In the genomic region with DNA sequence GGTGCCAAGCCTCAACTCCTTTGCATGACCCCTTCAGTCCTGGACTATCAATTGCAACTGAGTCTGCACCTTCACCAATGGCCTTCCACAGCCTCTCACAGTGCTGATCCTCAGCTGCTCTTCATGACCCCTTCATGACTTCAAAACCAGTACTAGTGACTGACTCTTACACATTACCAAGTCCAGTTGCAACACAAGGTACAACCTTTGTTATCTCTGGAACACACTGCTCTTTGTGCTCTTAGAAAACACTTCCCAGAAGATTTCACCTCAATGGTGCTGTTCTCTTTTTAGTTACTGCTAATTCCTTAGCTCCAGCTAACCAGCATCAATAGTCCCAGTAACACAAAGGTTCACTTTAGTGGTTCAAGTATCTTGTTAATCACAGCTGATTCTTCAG, we compare ENCODE assay signal across 22 mouse cellular contexts. TPM values are rescaled to one million over a fixed set of nuclear protein-coding genes. Genes with fewer than 3 reads are reported as not detected.
A peak's percentile ranks its signal among the peaks of the same experiment; 100 is the strongest.
DNase-seq lines count a peak whose midpoint lies in the region; ATAC-seq and TF ChIP-seq lines count a peak whose summit lies in the region.
"Had no signal": no experiment of that assay in that cellular context is flagged by ENCODE, and none has a peak within 500 bp of the region (broad histone marks: within the 10 kb centered on the region; RNA-seq: fewer than 3 reads in every experiment).

No protein-coding gene starts in this region.

- no peak overlapping the region for H3K4me3 ChIP-seq in liver, adult 2 months (ENCODE audit: insufficient read depth, low read depth, low read length)
- H3K4me3 ChIP-seq in liver, postnatal 0 days (ENCODE audit: low read depth, low read length) = no peak overlapping the region
- no peak overlapping the region for H3K4me3 ChIP-seq in liver, embryonic 12.5 days
- H3K4me3 ChIP-seq in midbrain, embryonic 11.5 days (ENCODE audit: low read depth, low read length) = no peak overlapping the region
- no peak overlapping the region for H3K4me3 ChIP-seq in midbrain, embryonic 14.5 days (replicated peaks; ENCODE audit: low read depth, low read length)

- DNase-seq in liver, adult 2 months (ENCODE audit: extremely low read depth, low read depth, low spot score) = peak; percentile 91
- no peak for DNase-seq in liver
- DNase-seq in liver, postnatal 0 days = no peak
- peak; percentile 35 for DNase-seq in midbrain, embryonic 11.5 days (ENCODE audit: low spot score, missing footprints)
- DNase-seq in midbrain, embryonic 14.5 days = no peak
- DNase-seq: adrenal gland, adult 2 months; adrenal gland, adult 8-10 months; adrenal gland, postnatal 10 days; adrenal gland, postnatal 14 days; adrenal gland, postnatal 25 days; adrenal gland, postnatal 36 days; B cell, adult 2 months; cerebellum, adult 11 months; cerebellum, adult 11-12 months; cerebellum, adult 18-20 months had no signal

- no peak for TF ChIP-seq POLR2A in liver, adult 2 months (IDR thresholded peaks at IDR 0.05; ENCODE audit: extremely low read depth, insufficient read depth, low read length)

- H3K36me3 ChIP-seq in liver, adult 2 months (ENCODE audit: control insufficient read depth, insufficient read depth, low read length) = peaks cover 4% of the 10 kb centered on the region
- H3K36me3 ChIP-seq in liver, postnatal 0 days (replicated peaks; ENCODE audit: insufficient read depth, low read length) = no peaks in the 10 kb centered on the region
- H3K36me3 ChIP-seq in liver, embryonic 12.5 days = peaks cover 29% of the 10 kb centered on the region
- H3K36me3 ChIP-seq in midbrain, embryonic 11.5 days (ENCODE audit: control insufficient read depth, insufficient read depth, low read length) = peaks cover 4% of the 10 kb centered on the region; the same call in 1 of the 2 replicates
- H3K36me3 ChIP-seq in midbrain, embryonic 14.5 days (ENCODE audit: control insufficient read depth, insufficient read depth, low read length) = peaks cover 22% of the 10 kb centered on the region

- TF ChIP-seq CTCF in liver, adult 2 months (IDR thresholded peaks at IDR 0.05; ENCODE audit: low read depth, low read length) = no peak
- no peak for TF ChIP-seq CTCF in liver, postnatal 0 days (IDR thresholded peaks at IDR 0.05; ENCODE audit: low read depth)

- ATAC-seq in liver, postnatal 0 days = peak; percentile 57
- ATAC-seq in liver, embryonic 12.5 days = no peak
- no peak for ATAC-seq in midbrain, embryonic 11.5 days (ENCODE audit: low FRiP score)
- no peak for ATAC-seq in midbrain, embryonic 14.5 days (ENCODE audit: low FRiP score, low TSS enrichment)
- ATAC-seq: activated CD4-positive, CD25-positive, alpha-beta regulatory T cell, adult 4 months; CD4-positive, CD25-positive, alpha-beta regulatory T cell, adult 4 months; Patski had no signal

- TF ChIP-seq EP300 in liver, postnatal 0 days (IDR thresholded peaks at IDR 0.05; ENCODE audit: low read depth) = no peak

- H3K4me2 ChIP-seq in liver, postnatal 0 days (ENCODE audit: low read depth, low read length) = no peak overlapping the region
- no peak overlapping the region for H3K4me2 ChIP-seq in liver, embryonic 12.5 days
- H3K4me2 ChIP-seq in midbrain, embryonic 11.5 days = no peak overlapping the region
- no peak overlapping the region for H3K4me2 ChIP-seq in midbrain, embryonic 14.5 days (ENCODE audit: low read length)

- H3K79me2 ChIP-seq in liver, adult 2 months (ENCODE audit: control insufficient read depth, insufficient read depth, low read length) = no peaks in the 10 kb centered on the region; the same call in 1 of the 2 replicates

- peak overlapping the region; percentile 61; the same call in 1 of the 2 replicates for H3K27ac ChIP-seq in liver, adult 2 months (replicated peaks; ENCODE audit: insufficient read depth, low read depth, low read length)
- H3K27ac ChIP-seq in liver, postnatal 0 days (ENCODE audit: low read depth) = no peak overlapping the region
- no peak overlapping the region for H3K27ac ChIP-seq in liver, embryonic 12.5 days
- no peak overlapping the region for H3K27ac ChIP-seq in midbrain, embryonic 11.5 days (ENCODE audit: low read depth, low read length)
- H3K27ac ChIP-seq in midbrain, embryonic 14.5 days (replicated peaks; ENCODE audit: low read depth, low read length) = no peak overlapping the region

- H3K27me3 ChIP-seq in liver, adult 2 months (ENCODE audit: control insufficient read depth, insufficient read depth, low read length) = no peaks in the 10 kb centered on the region
- H3K27me3 ChIP-seq in liver, postnatal 0 days (ENCODE audit: insufficient read depth, low read length) = no peaks in the 10 kb centered on the region
- no peaks in the 10 kb centered on the region for H3K27me3 ChIP-seq in liver, embryonic 12.5 days (replicated peaks)
- no peaks in the 10 kb centered on the region for H3K27me3 ChIP-seq in midbrain, embryonic 11.5 days (ENCODE audit: control insufficient read depth, insufficient read depth, low read length)
- no peaks in the 10 kb centered on the region for H3K27me3 ChIP-seq in midbrain, embryonic 14.5 days (ENCODE audit: control insufficient read depth, insufficient read depth, low read length)
- H3K27me3 ChIP-seq: CH12.LX, Patski had no signal

- no peak overlapping the region for H3K9ac ChIP-seq in liver, adult 2 months (ENCODE audit: low read depth, low read length)
- H3K9ac ChIP-seq in liver, postnatal 0 days (replicated peaks) = no peak overlapping the region
- no peak overlapping the region for H3K9ac ChIP-seq in liver, embryonic 12.5 days
- no peak overlapping the region for H3K9ac ChIP-seq in midbrain, embryonic 11.5 days (ENCODE audit: low read length)
- no peak overlapping the region for H3K9ac ChIP-seq in midbrain, embryonic 14.5 days (replicated peaks; ENCODE audit: low read length)

- H3K4me1 ChIP-seq in liver, adult 2 months (ENCODE audit: control insufficient read depth, insufficient read depth, low read length) = peaks cover 4% of the 10 kb centered on the region
- no peaks in the 10 kb centered on the region for H3K4me1 ChIP-seq in liver, postnatal 0 days (ENCODE audit: insufficient read depth)
- H3K4me1 ChIP-seq in liver, embryonic 12.5 days = no peaks in the 10 kb centered on the region
- H3K4me1 ChIP-seq in midbrain, embryonic 11.5 days (ENCODE audit: control insufficient read depth, insufficient read depth, low read length) = no peaks in the 10 kb centered on the region
- H3K4me1 ChIP-seq in midbrain, embryonic 14.5 days (ENCODE audit: control insufficient read depth, insufficient read depth, low read length) = no peaks in the 10 kb centered on the region

- no peaks in the 10 kb centered on the region for H3K9me3 ChIP-seq in liver, postnatal 0 days (ENCODE audit: low read length)
- H3K9me3 ChIP-seq in liver, embryonic 12.5 days (replicated peaks) = peaks cover 7% of the 10 kb centered on the region; the same call in 1 of the 2 replicates
- H3K9me3 ChIP-seq in midbrain, embryonic 11.5 days (ENCODE audit: control insufficient read depth, low read length) = no peaks in the 10 kb centered on the region; the same call in 1 of the 2 replicates
- H3K9me3 ChIP-seq in midbrain, embryonic 14.5 days (ENCODE audit: control insufficient read depth, low read length) = peaks cover 4% of the 10 kb centered on the region; the same call in 1 of the 2 replicates
- H3K9me3 ChIP-seq: G1E had no signal

RNA-seq across cellular contexts. Expression of gene Rbm12b1, which starts 7.6 kb away (rescaled TPM):
- total RNA-seq in liver, adult 2 months (2014; rRNA removed) = 10.0 and 10.4 TPM in 2 replicates
- 2.4 and 2.6 TPM in 2 replicates for polyA plus RNA-seq in liver, adult 2 months (2012; rRNA removed)
- 2.1 and 2.3 TPM in 2 replicates for polyA plus RNA-seq in liver, postnatal 0 days (2015; fragmentation: Nextera tagmentation; extraction: Ambion mirVana)
- 2.6 and 2.7 TPM in 2 replicates for polyA plus RNA-seq in liver, embryonic 12.5 days (2016; fragmentation: Nextera tagmentation; extraction: Ambion mirVana)
- polyA plus RNA-seq in midbrain, embryonic 11.5 days (2014; fragmentation: Nextera tagmentation; extraction: Ambion mirVana) = 8.4 and 8.9 TPM in 2 replicates
- polyA plus RNA-seq in midbrain, embryonic 14.5 days (2014; fragmentation: Nextera tagmentation; extraction: Ambion mirVana) = 6.2 and 8.9 TPM in 2 replicates

RNA-seq across cellular contexts. Expression of gene Fam92a, which starts 24.2 kb away (rescaled TPM):
- total RNA-seq in liver, adult 2 months (2014; rRNA removed) = 15.2 and 23.5 TPM in 2 replicates
- polyA plus RNA-seq in liver, adult 2 months (2012; rRNA removed) = 2.4 and 4.3 TPM in 2 replicates
- polyA plus RNA-seq in liver, postnatal 0 days (2015; fragmentation: Nextera tagmentation; extraction: Ambion mirVana) = 23.8 and 26.9 TPM in 2 replicates
- 26.9 and 29.6 TPM in 2 replicates for polyA plus RNA-seq in liver, embryonic 12.5 days (2016; fragmentation: Nextera tagmentation; extraction: Ambion mirVana)
- polyA plus RNA-seq in midbrain, embryonic 11.5 days (2014; fragmentation: Nextera tagmentation; extraction: Ambion mirVana) = 109 and 117 TPM in 2 replicates
- polyA plus RNA-seq in midbrain, embryonic 14.5 days (2014; fragmentation: Nextera tagmentation; extraction: Ambion mirVana) = 93.0 and 99.1 TPM in 2 replicates
- total RNA-seq: MEL had no signal
- polyA plus RNA-seq: G1E had no signal

RNA-seq across cellular contexts. Expression of gene Rbm12b2, which starts 58.4 kb away (rescaled TPM):
- 10.5 and 12.4 TPM in 2 replicates for total RNA-seq in liver, adult 2 months (2014; rRNA removed)
- 0.56 and 0.57 TPM in 2 replicates for polyA plus RNA-seq in liver, adult 2 months (2012; rRNA removed)
- 2.8 and 3.0 TPM in 2 replicates for polyA plus RNA-seq in liver, postnatal 0 days (2015; fragmentation: Nextera tagmentation; extraction: Ambion mirVana)
- polyA plus RNA-seq in liver, embryonic 12.5 days (2016; fragmentation: Nextera tagmentation; extraction: Ambion mirVana) = 5.6 and 5.9 TPM in 2 replicates
- polyA plus RNA-seq in midbrain, embryonic 11.5 days (2014; fragmentation: Nextera tagmentation; extraction: Ambion mirVana) = 21.9 and 23.0 TPM in 2 replicates
- 15.5 and 22.8 TPM in 2 replicates for polyA plus RNA-seq in midbrain, embryonic 14.5 days (2014; fragmentation: Nextera tagmentation; extraction: Ambion mirVana)

Comparison
In these comparisons a context has a peak if more than half of its experiments do, and no peak if none do; other contexts are left out.
1. DNase-seq: peak in liver, adult 2 months (single experiment) and midbrain, embryonic 11.5 days (single experiment); none in liver (single experiment), liver, postnatal 0 days (single experiment) and midbrain, embryonic 14.5 days (single experiment).